Mouse (Mus musculus) layer of hippocampus, adult 8-10 months (tissue): Measurements from ENCODE around the gene Foxg1. TPM values are rescaled to one million over a fixed set of nuclear protein-coding genes. Genes with fewer than 3 reads are reported as not detected.

Experiments
- DNase-seq, 2 experiments: peaks; one replicate each; pipeline ENCODE4 v3.0.0; 2022; ENCODE audit warnings: low spot score in 2 of 2
- total RNA-seq, 4 experiments: library from RNA; stranded (reverse); gene quantifications; 2 replicates each; pipeline ENCODE4 v1.2.4; 2022

Gene Foxg1
- total RNA-seq, 4 experiments from 2014 or later, result 124 to 133 (median 128) TPM

DNA sequence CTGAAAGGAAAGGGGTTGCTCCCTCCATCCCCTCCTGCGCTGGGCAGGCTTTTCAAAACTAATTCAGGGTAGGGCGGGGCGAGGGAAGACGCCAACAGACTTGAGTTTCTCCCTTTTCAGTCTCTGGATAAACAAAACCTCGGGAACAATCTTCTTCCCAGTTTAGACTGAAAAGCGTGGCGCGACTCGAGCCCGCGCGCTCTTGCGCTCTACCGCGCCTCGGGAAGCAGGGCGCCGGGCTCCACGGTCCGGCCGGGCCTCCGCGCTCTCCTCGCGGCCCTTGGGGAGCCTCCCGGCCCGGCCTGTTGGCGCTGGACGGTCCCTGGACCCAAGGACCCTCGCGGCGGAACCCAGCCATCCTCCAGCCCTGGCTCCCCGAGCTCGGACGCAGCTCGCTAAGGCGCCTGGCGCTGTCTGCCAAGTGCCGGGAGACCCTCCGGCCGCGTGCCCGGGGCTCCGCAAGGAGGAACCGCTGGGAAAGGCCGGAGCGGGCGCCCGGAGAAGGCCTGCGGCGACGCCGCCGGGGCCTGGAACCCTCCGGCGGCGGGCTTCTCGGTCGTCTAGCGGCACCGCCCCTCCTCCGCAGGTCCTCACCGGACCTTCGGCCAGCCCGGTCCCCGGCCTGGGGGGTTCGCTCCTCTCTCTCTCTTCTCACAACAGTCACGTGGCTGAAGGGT is 18.8 kb downstream of the Foxg1 start:
- DNase-seq, result peak; percentile 80 to 81

DNA sequence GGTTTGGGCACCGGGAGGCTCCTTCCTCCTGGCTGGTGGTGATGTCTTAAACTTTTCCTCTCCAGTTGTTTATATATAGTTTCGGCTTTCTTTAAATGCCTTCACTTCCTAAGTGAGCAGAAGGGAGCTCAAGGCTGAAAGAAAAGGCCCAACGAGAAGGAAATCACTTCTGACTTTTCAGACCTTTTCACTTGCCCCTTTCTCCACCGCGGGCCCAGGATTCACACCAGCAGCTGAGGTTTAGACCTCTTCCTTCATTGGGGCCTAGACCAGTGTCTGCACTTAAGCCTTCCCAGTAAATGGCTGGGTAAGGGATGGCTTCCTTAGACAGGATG is 19.3 kb downstream of the Foxg1 start:
- no peak for DNase-seq

DNA sequence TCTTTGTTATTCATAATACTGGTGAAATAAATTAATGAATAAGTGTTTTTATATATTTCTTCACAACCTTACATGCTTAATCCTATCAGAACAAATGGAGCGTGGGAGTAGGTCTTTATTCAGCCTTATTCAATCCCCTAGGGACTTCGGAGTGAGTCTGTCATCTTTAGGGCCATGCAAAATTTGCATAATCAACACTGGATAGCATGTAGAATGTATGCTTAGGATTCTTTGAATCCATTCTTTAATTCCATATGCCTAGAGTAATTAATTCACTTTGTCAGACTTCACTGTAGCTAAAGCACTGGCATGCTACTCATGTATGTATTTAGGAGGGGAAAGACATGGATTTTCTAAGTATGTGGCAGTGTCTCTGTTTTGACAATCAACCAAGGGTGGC is 27.4 kb downstream of the Foxg1 start:
- DNase-seq, result no peak

DNA sequence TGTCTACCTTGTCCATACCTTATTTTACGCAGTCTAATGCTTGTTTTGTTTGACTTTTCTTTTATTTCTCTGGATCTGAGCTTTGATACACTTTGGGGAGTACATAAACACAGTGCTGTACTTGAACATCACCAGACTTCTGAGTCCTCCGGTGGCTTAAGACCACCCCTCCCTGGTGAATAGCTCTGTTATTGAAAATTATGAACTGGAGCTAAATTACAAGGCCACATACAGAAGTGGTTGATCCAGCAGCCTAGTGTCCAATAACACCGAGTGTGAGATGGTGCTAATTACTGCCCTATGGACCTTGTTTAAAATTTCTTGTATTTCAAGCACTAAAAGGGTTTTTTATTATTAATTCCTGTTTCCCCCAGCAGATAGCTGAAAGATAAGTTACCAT is 35.5 kb downstream of the Foxg1 start:
- no peak for DNase-seq

Other genes starting within 250 kb of the Foxg1 start
- gene Gm43517, start 2.5 kb downstream of the Foxg1 start, total RNA-seq, result 10 to 100 TPM in 3 of 4 experiments, 1 to 10 TPM in 1; 6.2 to 16.4 (median 10.8) TPM